Mouse (Mus musculus): Measurements from ENCODE around the gene Filip1.

Gene Filip1

GRCm38 (mm10) chr9:79979274-79979673, 33.4 kb downstream of the Filip1 start:
- no peak for DNase-seq

GRCm38 (mm10) chr9:79978228-79979024, 34.2 kb downstream of the Filip1 start:
- DNase-seq: no peak

- peak; percentile 38 for DNase-seq
Observed at GRCm38 (mm10) chr9:79977549-79977971, 35.1 kb downstream of the Filip1 start.

- DNase-seq: no peak
Observed at GRCm38 (mm10) chr9:79976789-79977188, 35.9 kb downstream of the Filip1 start.

- DNase-seq: no peak
Observed at GRCm38 (mm10) chr9:79975121-79975520, 37.5 kb downstream of the Filip1 start.

- DNase-seq: no peak
Observed at GRCm38 (mm10) chr9:79973582-79973981, 39.1 kb downstream of the Filip1 start.

GRCm38 (mm10) chr9:79972705-79973104, 39.9 kb downstream of the Filip1 start:
- DNase-seq: no peak

- DNase-seq: no peak
Observed at GRCm38 (mm10) chr9:79971619-79972018, 41.0 kb downstream of the Filip1 start.

GRCm38 (mm10) chr9:79970659-79971118, 42.0 kb downstream of the Filip1 start:
- peak; percentile 19 for DNase-seq

GRCm38 (mm10) chr9:79969544-79969943, 43.1 kb downstream of the Filip1 start:
- peak; percentile 27 for DNase-seq

GRCm38 (mm10) chr9:79966711-79967487, 45.8 kb downstream of the Filip1 start:
- DNase-seq: no peak

GRCm38 (mm10) chr9:79965600-79966392, 46.9 kb downstream of the Filip1 start:
- DNase-seq: peak; percentile 38

- no peak for DNase-seq
Observed at GRCm38 (mm10) chr9:79965003-79965402, 47.6 kb downstream of the Filip1 start.

GRCm38 (mm10) chr9:79961630-79962285, 50.9 kb downstream of the Filip1 start:
- peak; percentile 57 for DNase-seq

- DNase-seq: no peak
Observed at GRCm38 (mm10) chr9:79960453-79960852, 52.2 kb downstream of the Filip1 start.

- no peak for DNase-seq
Observed at GRCm38 (mm10) chr9:79958395-79958794, 54.3 kb downstream of the Filip1 start.

GRCm38 (mm10) chr9:79954944-79955343, 57.7 kb downstream of the Filip1 start:
- no peak for DNase-seq

- DNase-seq: peak; percentile 24
Observed at GRCm38 (mm10) chr9:79951984-79952383, 60.7 kb downstream of the Filip1 start.

- DNase-seq: no peak
Observed at GRCm38 (mm10) chr9:79951339-79951738, 61.3 kb downstream of the Filip1 start.

GRCm38 (mm10) chr9:79950666-79951065, 62.0 kb downstream of the Filip1 start:
- no peak for DNase-seq

- DNase-seq: no peak
Observed at GRCm38 (mm10) chr9:79950038-79950437, 62.6 kb downstream of the Filip1 start.

GRCm38 (mm10) chr9:79948376-79948775, 64.3 kb downstream of the Filip1 start:
- no peak for DNase-seq
